Mouse (Mus musculus): ENCODE data around the gene Dusp18.

DNA sequence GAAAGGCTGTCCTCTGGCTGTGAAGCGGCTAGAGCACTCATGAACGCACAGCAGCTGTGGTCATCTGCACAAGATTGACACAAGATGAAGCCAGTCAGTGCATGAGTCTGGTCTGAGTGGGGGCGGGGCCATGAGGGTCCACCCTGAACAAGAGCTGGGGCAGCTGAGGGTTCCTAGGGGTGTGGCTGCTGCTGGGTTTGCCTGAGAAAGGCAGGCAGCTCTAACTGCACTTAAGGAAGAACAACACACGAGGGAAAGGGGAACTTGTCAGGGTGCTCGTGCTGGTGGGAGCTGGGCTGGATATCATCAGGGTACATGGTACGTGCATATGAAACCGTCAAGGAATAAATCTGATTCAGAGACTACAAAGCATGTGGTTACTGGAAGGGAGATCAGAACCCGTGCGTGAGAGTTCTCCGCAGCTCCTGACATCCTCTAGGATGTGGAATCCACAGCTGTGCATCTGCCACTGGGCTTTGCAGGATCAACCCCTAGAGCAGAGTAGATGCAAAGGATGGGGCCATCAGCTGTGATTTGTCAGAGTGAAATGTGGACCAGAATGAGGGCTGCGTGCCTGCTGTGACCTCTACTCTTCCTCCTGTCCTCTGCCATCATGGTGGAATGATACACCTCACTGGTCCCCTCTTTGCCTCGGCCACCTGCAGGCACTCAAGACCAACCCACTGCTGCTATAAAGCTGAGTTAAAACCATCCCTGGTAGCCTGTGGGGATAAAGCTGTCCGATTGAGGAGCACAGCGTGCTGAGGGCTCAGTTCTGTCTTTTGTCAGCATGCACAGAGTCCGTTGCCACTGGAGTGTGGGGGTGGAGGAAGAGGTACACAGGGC is 45.3 kb upstream of the Dusp18 start:
- no peak for TF ChIP-seq TAL1 (IDR thresholded peaks at IDR 0.05; ENCODE audit: low read length)
- TF ChIP-seq GATA1 (IDR thresholded peaks at IDR 0.05; ENCODE audit: low read length) = no peak
